Mouse (Mus musculus): ENCODE results near the gene Heatr6. TPM values are rescaled to one million over a fixed set of nuclear protein-coding genes. Genes with fewer than 3 reads are reported as not detected.

The Heatr6 gene
- polyA plus RNA-seq, 1 experiment, result 10.2 TPM

DNA sequence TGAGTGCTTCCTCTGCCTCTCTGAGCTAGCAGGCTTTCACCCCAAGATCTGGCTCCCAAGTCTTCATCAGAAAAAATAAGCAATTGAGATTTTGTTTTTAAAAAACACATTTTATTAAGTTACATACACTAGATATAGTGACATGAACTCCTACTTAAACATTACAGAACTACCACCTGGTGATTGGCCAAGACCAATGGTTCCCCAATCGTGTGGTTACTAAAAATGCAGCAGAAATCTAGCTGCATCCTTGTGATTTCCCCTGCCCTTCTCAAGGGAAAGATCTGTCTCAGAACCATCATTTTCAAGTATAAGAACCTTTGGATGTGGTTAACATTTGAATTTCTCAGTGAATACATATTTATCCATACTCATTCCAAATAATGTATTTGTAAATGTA is 19.3 kb upstream of the Heatr6 start:
- Histone ChIP-seq H3K36me3 (ENCODE audit: control insufficient read depth, insufficient read depth) (no peaks in the 10 kb centered on the region), H3K4me3 (ENCODE audit: insufficient read depth, poor library complexity, severe bottlenecking) (no peak overlapping the region), H3K79me2 (ENCODE audit: control insufficient read depth, insufficient read depth) (no peaks in the 10 kb centered on the region), H3K27me3 (ENCODE audit: control insufficient read depth, insufficient read depth, insufficient read length) (no peaks in the 10 kb centered on the region), H3ac (ENCODE audit: control insufficient read depth, insufficient read length, low read depth) (no peak overlapping the region), H3K79me3 (ENCODE audit: low read depth) (no peaks in the 10 kb centered on the region)
- TF ChIP-seq MYOG (IDR thresholded peaks at IDR 0.05; ENCODE audit: control insufficient read depth, extremely low read depth, insufficient read length) (no peak), MAX (IDR thresholded peaks at IDR 0.05) (no peak), FOSL1 (IDR thresholded peaks at IDR 0.05; ENCODE audit: insufficient read depth, low read length, poor library complexity, severe bottlenecking) (no peak), CEBPB (IDR thresholded peaks at IDR 0.05; ENCODE audit: low read depth) (no peak), CTCF (IDR thresholded peaks at IDR 0.05; ENCODE audit: control insufficient read depth, insufficient read depth, insufficient read length) (no peak), MYOD1 (IDR thresholded peaks at IDR 0.05; ENCODE audit: control insufficient read depth, insufficient read length, low read depth) (no peak), USF1 (IDR thresholded peaks at IDR 0.05; ENCODE audit: low read depth) (no peak)

- H3K36me3 ChIP-seq (ENCODE audit: control insufficient read depth, insufficient read depth), result no peaks in the 10 kb centered on the region
- H3K79me2 ChIP-seq (ENCODE audit: control insufficient read depth, insufficient read depth), result no peaks in the 10 kb centered on the region
- H3K27me3 ChIP-seq (ENCODE audit: control insufficient read depth, insufficient read depth, insufficient read length), result peaks cover 4% of the 10 kb centered on the region
- no peak for TF ChIP-seq FOSL1 (IDR thresholded peaks at IDR 0.05; ENCODE audit: insufficient read depth, low read length, poor library complexity, severe bottlenecking)
- no peak for TF ChIP-seq USF1 (IDR thresholded peaks at IDR 0.05; ENCODE audit: low read depth)
- no peak for TF ChIP-seq MAX (IDR thresholded peaks at IDR 0.05)
- no peak for TF ChIP-seq MYOD1 (IDR thresholded peaks at IDR 0.05; ENCODE audit: control insufficient read depth, insufficient read length, low read depth)
- no peak for TF ChIP-seq CTCF (IDR thresholded peaks at IDR 0.05; ENCODE audit: control insufficient read depth, insufficient read depth, insufficient read length)
- no peak overlapping the region for H3K4me3 ChIP-seq (ENCODE audit: insufficient read depth, poor library complexity, severe bottlenecking)
- no peaks in the 10 kb centered on the region for H3K79me3 ChIP-seq (ENCODE audit: low read depth)
- no peak overlapping the region for H3ac ChIP-seq (ENCODE audit: control insufficient read depth, insufficient read length, low read depth)
These were observed 17.6 kb upstream of the Heatr6 start for GRCm38 (mm10) chr11:83735881-83736280.

- TF ChIP-seq USF1 (IDR thresholded peaks at IDR 0.05; ENCODE audit: low read depth) (no peak), MYOD1 (IDR thresholded peaks at IDR 0.05; ENCODE audit: control insufficient read depth, insufficient read length, low read depth) (no peak), MAX (IDR thresholded peaks at IDR 0.05) (no peak), MYOG (IDR thresholded peaks at IDR 0.05; ENCODE audit: control insufficient read depth, extremely low read depth, insufficient read length) (no peak), FOSL1 (IDR thresholded peaks at IDR 0.05; ENCODE audit: insufficient read depth, low read length, poor library complexity, severe bottlenecking) (no peak), CEBPB (IDR thresholded peaks at IDR 0.05; ENCODE audit: low read depth) (no peak), CTCF (IDR thresholded peaks at IDR 0.05; ENCODE audit: control insufficient read depth, insufficient read depth, insufficient read length) (no peak)
- Histone ChIP-seq H3K36me3 (ENCODE audit: control insufficient read depth, insufficient read depth) (no peaks in the 10 kb centered on the region), H3K27me3 (ENCODE audit: control insufficient read depth, insufficient read depth, insufficient read length) (peaks cover 11% of the 10 kb centered on the region), H3K79me3 (ENCODE audit: low read depth) (no peaks in the 10 kb centered on the region), H3ac (ENCODE audit: control insufficient read depth, insufficient read length, low read depth) (no peak overlapping the region), H3K4me3 (ENCODE audit: insufficient read depth, poor library complexity, severe bottlenecking) (no peak overlapping the region), H3K79me2 (ENCODE audit: control insufficient read depth, insufficient read depth) (no peaks in the 10 kb centered on the region)
These were observed 16.4 kb upstream of the Heatr6 start for GRCm38 (mm10) chr11:83737109-83737558.

- no peaks in the 10 kb centered on the region for H3K36me3 ChIP-seq (ENCODE audit: control insufficient read depth, insufficient read depth)
- peaks cover 20% of the 10 kb centered on the region for H3K27me3 ChIP-seq (ENCODE audit: control insufficient read depth, insufficient read depth, insufficient read length)
- TF ChIP-seq CTCF (IDR thresholded peaks at IDR 0.05; ENCODE audit: control insufficient read depth, insufficient read depth, insufficient read length), result peak; percentile 59
- no peak for TF ChIP-seq MYOD1 (IDR thresholded peaks at IDR 0.05; ENCODE audit: control insufficient read depth, insufficient read length, low read depth)
- TF ChIP-seq MAX (IDR thresholded peaks at IDR 0.05), result peak; percentile 36
- H3K4me3 ChIP-seq (ENCODE audit: insufficient read depth, poor library complexity, severe bottlenecking), result no peak overlapping the region
- H3ac ChIP-seq (ENCODE audit: control insufficient read depth, insufficient read length, low read depth), result no peak overlapping the region
- H3K79me3 ChIP-seq (ENCODE audit: low read depth), result no peaks in the 10 kb centered on the region
- no peaks in the 10 kb centered on the region for H3K79me2 ChIP-seq (ENCODE audit: control insufficient read depth, insufficient read depth)
These were observed 14.3 kb upstream of the Heatr6 start for GRCm38 (mm10) chr11:83739241-83739640.

GRCm38 (mm10) chr11:83740443-83740991 is 13.0 kb upstream of the Heatr6 start:
- Histone ChIP-seq H3K4me3 (ENCODE audit: insufficient read depth, poor library complexity, severe bottlenecking) (no peak overlapping the region), H3K36me3 (ENCODE audit: control insufficient read depth, insufficient read depth) (no peaks in the 10 kb centered on the region), H3K79me3 (ENCODE audit: low read depth) (no peaks in the 10 kb centered on the region), H3ac (ENCODE audit: control insufficient read depth, insufficient read length, low read depth) (no peak overlapping the region), H3K27me3 (ENCODE audit: control insufficient read depth, insufficient read depth, insufficient read length) (peaks cover 26% of the 10 kb centered on the region), H3K79me2 (ENCODE audit: control insufficient read depth, insufficient read depth) (no peaks in the 10 kb centered on the region)
- TF ChIP-seq MAX (IDR thresholded peaks at IDR 0.05), result no peak
- no peak for TF ChIP-seq MYOD1 (IDR thresholded peaks at IDR 0.05; ENCODE audit: control insufficient read depth, insufficient read length, low read depth)
- TF ChIP-seq USF1 (IDR thresholded peaks at IDR 0.05; ENCODE audit: low read depth), result no peak
- no peak for TF ChIP-seq CEBPB (IDR thresholded peaks at IDR 0.05; ENCODE audit: low read depth)
- TF ChIP-seq FOSL1 (IDR thresholded peaks at IDR 0.05; ENCODE audit: insufficient read depth, low read length, poor library complexity, severe bottlenecking), result no peak
- TF ChIP-seq CTCF (IDR thresholded peaks at IDR 0.05; ENCODE audit: control insufficient read depth, insufficient read depth, insufficient read length), result no peak
- no peak for TF ChIP-seq MYOG (IDR thresholded peaks at IDR 0.05; ENCODE audit: control insufficient read depth, extremely low read depth, insufficient read length)

GRCm38 (mm10) chr11:83741841-83742240 is 11.7 kb upstream of the Heatr6 start:
- H3ac ChIP-seq (ENCODE audit: control insufficient read depth, insufficient read length, low read depth), result no peak overlapping the region
- no peaks in the 10 kb centered on the region for H3K79me2 ChIP-seq (ENCODE audit: control insufficient read depth, insufficient read depth)
- H3K79me3 ChIP-seq (ENCODE audit: low read depth), result no peaks in the 10 kb centered on the region
- peaks cover 36% of the 10 kb centered on the region for H3K27me3 ChIP-seq (ENCODE audit: control insufficient read depth, insufficient read depth, insufficient read length)
- H3K4me3 ChIP-seq (ENCODE audit: insufficient read depth, poor library complexity, severe bottlenecking), result no peak overlapping the region
- TF ChIP-seq CEBPB (IDR thresholded peaks at IDR 0.05; ENCODE audit: low read depth) (no peak), USF1 (IDR thresholded peaks at IDR 0.05; ENCODE audit: low read depth) (no peak), MYOG (IDR thresholded peaks at IDR 0.05; ENCODE audit: control insufficient read depth, extremely low read depth, insufficient read length) (no peak), MYOD1 (IDR thresholded peaks at IDR 0.05; ENCODE audit: control insufficient read depth, insufficient read length, low read depth) (no peak), CTCF (IDR thresholded peaks at IDR 0.05; ENCODE audit: control insufficient read depth, insufficient read depth, insufficient read length) (no peak), FOSL1 (IDR thresholded peaks at IDR 0.05; ENCODE audit: insufficient read depth, low read length, poor library complexity, severe bottlenecking) (no peak), MAX (IDR thresholded peaks at IDR 0.05) (no peak)
- H3K36me3 ChIP-seq (ENCODE audit: control insufficient read depth, insufficient read depth), result no peaks in the 10 kb centered on the region
